Mouse (Mus musculus) kidney, embryonic 14.5 days (tissue): Measurements from ENCODE around the gene Fam189a2. TPM values are rescaled to one million over a fixed set of nuclear protein-coding genes. Genes with fewer than 3 reads are reported as not detected.
A peak's percentile ranks its signal among the peaks of the same experiment; 100 is the strongest.

Experiments
- ATAC-seq: fragments of 200-750 bp; cut with Nextera tagmentation; 2 replicates; pipeline ENCODE4 v1.8.0; 2017; ENCODE audit warnings: moderate number of reproducible peaks, mild to moderate bottlenecking, moderate TSS enrichment, moderate library complexity; ENCODE audit not compliant: low FRiP score, low TSS enrichment
- H3K27ac ChIP-seq: fragments of 300-500 bp; sonication (generic); 2 replicates; pipeline ENCODE4 v1.5.1; 2014; ENCODE audit warnings: low read depth, mild to moderate bottlenecking, low read length, moderate library complexity, mixed read lengths
- H3K27me3 ChIP-seq: fragments of 300-500 bp; sonication (generic); 2 replicates; pipeline ENCODE4 v1.6.1; 2014; ENCODE audit warnings: mild to moderate bottlenecking, low read length; ENCODE audit not compliant: control insufficient read depth, insufficient read depth
- H3K36me3 ChIP-seq: fragments of 300-500 bp; sonication (generic); 2 replicates; pipeline ENCODE4 v1.6.1; 2014; ENCODE audit warnings: low read length, mixed read lengths; ENCODE audit not compliant: control insufficient read depth, insufficient read depth
- H3K4me1 ChIP-seq: fragments of 300-500 bp; sonication (generic); 2 replicates; pipeline ENCODE4 v1.6.1; 2014; ENCODE audit warnings: low read length, mixed read lengths; ENCODE audit not compliant: control insufficient read depth, insufficient read depth
- H3K4me2 ChIP-seq: fragments of 300-500 bp; sonication (generic); replicated peaks from 2 replicates; pipeline ENCODE4 v1.6.1; 2014; ENCODE audit warnings: low read depth, mild to moderate bottlenecking, low read length
- H3K4me3 ChIP-seq: fragments of 300-500 bp; sonication (generic); 2 replicates; pipeline ENCODE4 v1.5.1; 2014; ENCODE audit warnings: mild to moderate bottlenecking, low read length
- H3K9ac ChIP-seq: fragments of 300-500 bp; sonication (generic); 2 replicates; pipeline ENCODE4 v1.6.1; 2014; ENCODE audit warnings: low read depth, mild to moderate bottlenecking, low read length, moderate library complexity
- H3K9me3 ChIP-seq: fragments of 300-500 bp; sonication (generic); 2 replicates; pipeline ENCODE4 v1.6.1; 2016; ENCODE audit warnings: low read length; ENCODE audit not compliant: control insufficient read depth
- WGBS: fragments of 180-500 bp; shearing (Covaris S2); extraction: QIAGEN DNeasy Blood & Tissue Kit; methylation state at CpG from one replicate; pipeline ENCODE4 v1.1.7; 2014; 5-methylcytosine and 5-hydroxymethylcytosine counted together
- polyA plus RNA-seq: library from polyadenylated mRNA; unstranded; fragments of >200 nt; fragmentation: Nextera tagmentation; extraction: Ambion mirVana; gene quantifications from 2 replicates; pipeline ENCODE4 v1.2.1, GENCODE M21; 2014

The Fam189a2 gene
- polyA plus RNA-seq, 1 experiment from 2014 or later = 2.8 TPM

DNA sequence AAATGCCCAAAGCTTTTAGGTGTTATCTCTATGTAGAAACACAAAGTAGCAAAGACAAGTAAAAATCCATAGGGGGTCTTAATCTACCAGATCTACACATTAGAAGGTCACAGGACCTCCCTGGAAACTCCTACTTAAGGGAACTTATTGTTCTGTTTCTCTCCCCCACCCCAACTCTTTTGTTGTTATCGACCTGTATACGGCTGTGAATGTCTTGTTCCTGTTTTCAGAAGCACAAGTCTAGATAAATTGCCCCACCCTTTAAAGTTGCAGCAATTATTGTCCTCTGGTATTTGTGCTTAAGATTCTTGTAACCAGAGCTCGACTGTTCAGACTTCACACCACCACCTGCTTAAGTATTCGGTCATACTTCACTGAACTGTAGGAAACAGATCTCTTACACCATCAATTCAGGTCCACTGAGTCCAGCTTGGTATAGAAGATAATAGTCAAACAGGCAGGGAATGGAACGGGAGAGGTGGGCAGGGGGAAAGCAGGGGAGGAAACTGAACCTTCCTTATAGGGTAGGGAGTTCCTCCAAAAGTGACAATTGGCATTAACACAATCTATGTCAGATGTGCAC is 1.9 kb upstream of the Fam189a2 start:
- Histone ChIP-seq H3K4me1 (peaks cover 11% of the 10 kb centered on the region; the same call in 1 of the 2 replicates), H3K4me2 (no peak overlapping the region), H3K4me3 (no peak overlapping the region), H3K9me3 (no peaks in the 10 kb centered on the region), H3K27ac (no peak overlapping the region), H3K27me3 (peaks cover 13% of the 10 kb centered on the region; the same call in 1 of the 2 replicates), H3K36me3 (no peaks in the 10 kb centered on the region), H3K9ac (no peak overlapping the region)
- peak; percentile 47; the same call in 1 of the 2 replicates for ATAC-seq
- whole genome bisulfite sequencing = 24% methylated on average over 5 of the region's 5 CpGs

DNA sequence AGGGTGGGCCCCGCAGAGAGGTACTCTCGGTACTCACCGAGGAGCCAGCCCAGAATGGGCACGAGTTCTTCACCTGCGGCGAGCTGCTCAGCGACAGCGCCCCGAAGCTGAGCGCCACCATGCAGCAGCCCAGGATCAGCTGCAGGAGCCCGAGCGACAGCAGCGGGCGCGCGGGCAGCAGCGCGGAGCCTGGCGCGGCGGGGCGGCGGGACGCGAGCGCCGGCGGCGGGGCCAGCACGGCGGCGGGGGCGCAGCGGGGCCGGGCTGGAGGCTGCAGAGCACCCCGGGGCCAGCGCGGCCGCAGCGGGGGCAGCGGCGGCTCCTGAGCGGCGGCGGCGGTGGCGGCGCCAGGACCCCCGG is 328 bp downstream of the Fam189a2 start:
- H3K36me3 ChIP-seq = no peaks in the 10 kb centered on the region
- H3K27ac ChIP-seq = no peak overlapping the region
- peak overlapping the region; percentile 60 for H3K4me3 ChIP-seq
- peaks cover 11% of the 10 kb centered on the region; the same call in 1 of the 2 replicates for H3K4me1 ChIP-seq
- ATAC-seq = peak; percentile 30
- peaks cover 13% of the 10 kb centered on the region; the same call in 1 of the 2 replicates for H3K27me3 ChIP-seq
- 1% methylated on average over 26 of the region's 49 CpGs for WGBS
- H3K9ac ChIP-seq = peak overlapping the region; percentile 73
- H3K9me3 ChIP-seq = no peaks in the 10 kb centered on the region
- H3K4me2 ChIP-seq = peak overlapping the region; percentile 97

- 9% methylated on average over 20 of the region's 20 CpGs for WGBS
- Histone ChIP-seq H3K36me3 (no peaks in the 10 kb centered on the region), H3K4me2 (peak overlapping the region; percentile 97), H3K9me3 (no peaks in the 10 kb centered on the region), H3K9ac (peak overlapping the region; percentile 73), H3K4me1 (peaks cover 11% of the 10 kb centered on the region; the same call in 1 of the 2 replicates), H3K27me3 (peaks cover 13% of the 10 kb centered on the region; the same call in 1 of the 2 replicates), H3K4me3 (peak overlapping the region; percentile 60), H3K27ac (no peak overlapping the region)
- peak; percentile 28; the same call in 1 of the 2 replicates for ATAC-seq
These were observed 956 bp downstream of the Fam189a2 start for GRCm38 (mm10) chr19:24029616-24030510.

GRCm38 (mm10) chr19:24025876-24026275 is 4.9 kb downstream of the Fam189a2 start:
- 65% methylated on average over 5 of the region's 5 CpGs for WGBS
- H3K4me1 ChIP-seq = 0 out of 2 replicates have a peak, but pooled peaks cover 8% of the 10 kb centered on the region
- H3K27me3 ChIP-seq = peaks cover 11% of the 10 kb centered on the region; the same call in 1 of the 2 replicates
- no peak for ATAC-seq
- H3K36me3 ChIP-seq = no peaks in the 10 kb centered on the region
- no peak overlapping the region for H3K9ac ChIP-seq
- H3K9me3 ChIP-seq = no peaks in the 10 kb centered on the region
- H3K4me3 ChIP-seq = no peak overlapping the region
- no peak overlapping the region for H3K4me2 ChIP-seq
- H3K27ac ChIP-seq = no peak overlapping the region

GRCm38 (mm10) chr19:24024667-24025066 is 6.2 kb downstream of the Fam189a2 start:
- no peak for ATAC-seq
- no peaks in the 10 kb centered on the region for H3K36me3 ChIP-seq
- no peak overlapping the region for H3K27ac ChIP-seq
- peaks cover 2% of the 10 kb centered on the region; the same call in 1 of the 2 replicates for H3K27me3 ChIP-seq
- no peaks in the 10 kb centered on the region for H3K9me3 ChIP-seq
- no peak overlapping the region for H3K9ac ChIP-seq
- WGBS = 83% methylated on average over 1 of the region's 1 CpGs
- H3K4me2 ChIP-seq = no peak overlapping the region
- no peak overlapping the region for H3K4me3 ChIP-seq
- 0 out of 2 replicates have a peak, but pooled peaks cover 4% of the 10 kb centered on the region for H3K4me1 ChIP-seq

DNA sequence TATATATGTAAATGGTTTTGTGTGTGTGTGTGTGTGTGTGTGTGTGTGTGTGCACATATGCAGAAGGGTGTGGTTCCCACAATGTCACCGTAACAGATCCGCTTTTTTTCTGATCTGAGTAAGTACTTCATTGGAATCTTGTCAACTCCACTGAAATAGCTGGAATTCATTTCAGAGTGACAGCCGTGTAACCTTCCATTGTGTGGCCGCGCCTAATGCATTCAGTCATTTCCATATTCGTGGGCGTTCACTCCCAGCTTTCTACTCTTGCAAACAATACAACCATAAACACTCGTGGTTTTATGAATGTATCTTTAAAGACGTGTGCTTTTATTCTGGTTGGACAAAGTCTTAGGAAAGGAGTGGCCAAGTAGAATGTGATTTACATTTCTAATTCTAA is 6.7 kb downstream of the Fam189a2 start:
- H3K4me2 ChIP-seq = no peak overlapping the region
- H3K9ac ChIP-seq = no peak overlapping the region
- no peak for ATAC-seq
- H3K27ac ChIP-seq = no peak overlapping the region
- no peaks in the 10 kb centered on the region for H3K9me3 ChIP-seq
- no peak overlapping the region for H3K4me3 ChIP-seq
- no peaks in the 10 kb centered on the region for H3K36me3 ChIP-seq
- WGBS = 85% methylated on average over 9 of the region's 9 CpGs
- no peaks in the 10 kb centered on the region for H3K27me3 ChIP-seq
- H3K4me1 ChIP-seq = no peaks in the 10 kb centered on the region

DNA sequence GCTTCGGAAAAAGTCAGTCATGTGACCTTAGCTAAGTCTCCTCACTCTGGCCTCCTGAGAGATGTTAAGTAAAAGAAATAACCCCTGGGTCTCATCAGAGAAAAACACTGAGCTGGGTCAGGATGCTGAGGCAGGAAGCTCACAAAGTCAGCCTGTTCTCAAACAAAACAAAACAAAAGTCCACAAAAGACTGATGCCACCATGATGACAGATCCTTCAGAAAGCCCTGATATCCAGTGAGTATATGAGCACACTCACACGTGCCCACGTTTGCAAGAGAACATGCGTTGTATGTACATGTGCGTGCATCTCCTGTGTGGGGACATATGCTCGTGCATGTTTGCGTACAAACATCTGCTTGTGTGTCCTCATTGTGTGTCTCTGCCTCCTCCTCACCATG is 7.5 kb downstream of the Fam189a2 start:
- Histone ChIP-seq H3K4me3 (no peak overlapping the region), H3K4me2 (no peak overlapping the region), H3K9me3 (no peaks in the 10 kb centered on the region), H3K27me3 (no peaks in the 10 kb centered on the region), H3K9ac (no peak overlapping the region), H3K27ac (no peak overlapping the region), H3K36me3 (no peaks in the 10 kb centered on the region), H3K4me1 (no peaks in the 10 kb centered on the region)
- WGBS = 83% methylated on average over 7 of the region's 7 CpGs
- no peak for ATAC-seq

DNA sequence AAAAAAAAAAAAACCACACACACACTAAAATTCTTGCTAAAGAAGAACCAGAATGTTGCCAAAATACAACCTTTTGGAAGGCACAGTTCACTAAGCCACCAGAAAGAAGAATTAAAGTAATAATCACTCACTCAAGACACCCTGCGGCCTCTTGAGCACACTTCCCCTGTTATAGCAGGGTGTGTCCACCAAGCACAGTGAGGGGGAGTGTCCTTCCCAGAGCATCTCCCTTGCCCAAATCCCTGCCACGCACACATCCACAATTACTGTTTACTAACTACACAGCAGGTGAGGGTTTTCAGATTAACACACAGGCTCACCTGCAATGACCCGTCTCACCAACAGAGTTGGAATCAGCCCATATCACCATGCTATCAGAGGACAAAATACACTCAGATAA is 8.0 kb downstream of the Fam189a2 start:
- no peak overlapping the region for H3K27ac ChIP-seq
- ATAC-seq = no peak
- no peaks in the 10 kb centered on the region for H3K36me3 ChIP-seq
- H3K4me2 ChIP-seq = no peak overlapping the region
- 74% methylated on average over 3 of the region's 3 CpGs for WGBS
- H3K4me1 ChIP-seq = 0 out of 2 replicates have a peak, but pooled peaks cover 3% of the 10 kb centered on the region
- H3K9ac ChIP-seq = no peak overlapping the region
- no peak overlapping the region for H3K4me3 ChIP-seq
- H3K9me3 ChIP-seq = no peaks in the 10 kb centered on the region
- no peaks in the 10 kb centered on the region for H3K27me3 ChIP-seq

- H3K4me1 ChIP-seq = peaks cover 7% of the 10 kb centered on the region; the same call in 1 of the 2 replicates
- H3K36me3 ChIP-seq = no peaks in the 10 kb centered on the region
- no peak for ATAC-seq
- no peaks in the 10 kb centered on the region for H3K9me3 ChIP-seq
- H3K4me3 ChIP-seq = no peak overlapping the region
- no peak overlapping the region for H3K9ac ChIP-seq
- 94% methylated on average over 6 of the region's 6 CpGs for WGBS
- no peaks in the 10 kb centered on the region for H3K27me3 ChIP-seq
- no peak overlapping the region for H3K27ac ChIP-seq
- no peak overlapping the region for H3K4me2 ChIP-seq
These were observed 8.5 kb downstream of the Fam189a2 start for GRCm38 (mm10) chr19:24022301-24022700.
